Mouse (Mus musculus) small intestine, adult 2 months (tissue): ENCODE measurements around the gene Atp8a2.

ENCODE experiments used
- CTCF ChIP-seq: fragments of 200-500 bp; IDR thresholded peaks from 2 replicates; pipeline ENCODE4 v1.5.1; 2012; ENCODE audit warnings: low read depth, mild to moderate bottlenecking, control low read depth, inconsistent platforms, low read length, moderate library complexity, mixed read lengths; ENCODE audit not compliant: insufficient replicate concordance, insufficient read length; ENCODE audit errors: extremely low read depth
- POLR2A ChIP-seq: fragments of 200-500 bp; IDR thresholded peaks from 2 replicates; pipeline ENCODE4 v1.6.1; 2012; ENCODE audit warnings: low read depth, mild to moderate bottlenecking, control low read depth, inconsistent platforms, low read length, moderate library complexity

DNA sequence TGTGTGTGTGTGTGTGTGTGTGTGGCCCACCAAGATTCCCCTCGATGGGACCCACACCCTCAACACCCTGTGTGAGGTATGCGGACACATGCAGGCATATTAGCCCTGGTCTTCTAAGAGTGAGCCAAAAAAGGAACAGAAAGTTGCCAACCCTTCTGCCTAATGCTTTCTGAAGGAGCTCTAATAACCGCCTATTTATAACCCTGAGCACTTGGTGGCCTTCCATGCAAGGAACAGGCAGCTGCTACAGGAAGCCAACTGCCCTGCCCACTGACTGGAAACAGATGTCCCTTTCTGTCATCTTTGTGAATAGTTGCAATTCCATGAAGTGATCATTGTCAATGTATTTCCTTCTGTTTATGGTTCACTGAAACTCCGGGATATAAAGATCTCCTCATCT is 475.0 kb downstream of the Atp8a2 start:
- TF ChIP-seq POLR2A, result no peak
- TF ChIP-seq CTCF, result no peak
